Mouse (Mus musculus) ovary, postnatal 14 days (tissue): ENCODE measurements around the gene Grik3.
A peak's percentile ranks its signal among the peaks of the same experiment; 100 is the strongest.

Experiments used
- DNase-seq: peaks from one replicate; pipeline ENCODE4 v3.0.0; 2022; ENCODE audit warnings: low spot score

Gene Grik3

GRCm38 (mm10) chr4:125640921-125641663, 150.6 kb downstream of the Grik3 start:
- DNase-seq, result no peak

- DNase-seq, result no peak
Observed at GRCm38 (mm10) chr4:125644581-125645568, 154.4 kb downstream of the Grik3 start.

- no peak for DNase-seq
Observed at GRCm38 (mm10) chr4:125651676-125652246, 161.3 kb downstream of the Grik3 start.

GRCm38 (mm10) chr4:125656031-125656430, 165.5 kb downstream of the Grik3 start:
- no peak for DNase-seq

GRCm38 (mm10) chr4:125658376-125658775, 167.9 kb downstream of the Grik3 start:
- DNase-seq, result no peak

GRCm38 (mm10) chr4:125661982-125662381, 171.5 kb downstream of the Grik3 start:
- DNase-seq, result no peak

GRCm38 (mm10) chr4:125663262-125663661, 172.8 kb downstream of the Grik3 start:
- no peak for DNase-seq

GRCm38 (mm10) chr4:125665955-125666354, 175.5 kb downstream of the Grik3 start:
- no peak for DNase-seq

GRCm38 (mm10) chr4:125682007-125682406, 191.5 kb downstream of the Grik3 start:
- DNase-seq, result no peak

GRCm38 (mm10) chr4:125687078-125687477, 196.6 kb downstream of the Grik3 start:
- no peak for DNase-seq

- DNase-seq, result no peak
Observed at GRCm38 (mm10) chr4:125695431-125695830, 204.9 kb downstream of the Grik3 start.

GRCm38 (mm10) chr4:125696182-125696939, 205.9 kb downstream of the Grik3 start:
- DNase-seq, result no peak

- no peak for DNase-seq
Observed at GRCm38 (mm10) chr4:125697626-125698025, 207.1 kb downstream of the Grik3 start.

- DNase-seq, result no peak
Observed at GRCm38 (mm10) chr4:125699056-125699455, 208.6 kb downstream of the Grik3 start.

- DNase-seq, result no peak
Observed at GRCm38 (mm10) chr4:125700331-125700730, 209.8 kb downstream of the Grik3 start.

GRCm38 (mm10) chr4:125702607-125703309, 212.3 kb downstream of the Grik3 start:
- DNase-seq, result peak; percentile 39

- DNase-seq, result no peak
Observed at GRCm38 (mm10) chr4:125703310-125703690, 212.8 kb downstream of the Grik3 start.

- DNase-seq, result no peak
Observed at GRCm38 (mm10) chr4:125705746-125706145, 215.2 kb downstream of the Grik3 start.

- no peak for DNase-seq
Observed at GRCm38 (mm10) chr4:125709716-125710115, 219.2 kb downstream of the Grik3 start.

GRCm38 (mm10) chr4:125717881-125718280, 227.4 kb downstream of the Grik3 start:
- DNase-seq, result no peak
